Mouse (Mus musculus) kidney, adult 2 months (tissue): ENCODE measurements at regions not wholly inside any gene's neighbourhood (a gene's known extent, or its start where the extent isn't known, plus 50 kb on each side); places are given as distances from the start of the nearest gene placed in this dataset.

Experiments used
- DNase-seq: peaks from one replicate; pipeline ENCODE4 v3.0.0; 2021
- H3K27ac ChIP-seq: fragments of 200-500 bp; 2 replicates; pipeline ENCODE4 v1.5.1; 2012; ENCODE audit warnings: low read depth, low read length, control low read depth, inconsistent platforms; ENCODE audit not compliant: insufficient read depth
- H3K27me3 ChIP-seq: fragments of 200-500 bp; replicated peaks from 2 replicates; pipeline ENCODE4 v1.6.1; 2012; ENCODE audit warnings: mild to moderate bottlenecking, moderate library complexity, low read length, inconsistent platforms; ENCODE audit not compliant: control insufficient read depth, insufficient read depth
- H3K36me3 ChIP-seq: fragments of 200-500 bp; 2 replicates; pipeline ENCODE4 v1.6.1; 2012; ENCODE audit warnings: mild to moderate bottlenecking, moderate library complexity, low read length, inconsistent platforms; ENCODE audit not compliant: control insufficient read depth, insufficient read depth
- H3K4me1 ChIP-seq: fragments of 200-500 bp; 2 replicates; pipeline ENCODE4 v1.6.1; 2011; ENCODE audit warnings: low read length; ENCODE audit not compliant: control insufficient read depth, insufficient read depth
- H3K4me3 ChIP-seq: fragments of 200-500 bp; 2 replicates; pipeline ENCODE4 v1.5.1; 2011; ENCODE audit warnings: mild to moderate bottlenecking, low read depth, low read length, control low read depth; ENCODE audit not compliant: insufficient read depth
- CTCF ChIP-seq: fragments of 200-500 bp; conservative IDR thresholded peaks from 2 replicates; pipeline ENCODE4 v1.5.1; 2011; ENCODE audit warnings: low read depth, mild to moderate bottlenecking, control low read depth, low read length, moderate library complexity, mixed read lengths; ENCODE audit not compliant: insufficient read depth, insufficient read length
- POLR2A ChIP-seq: fragments of 200-500 bp; IDR thresholded peaks from one replicate; pipeline ENCODE4 v1.6.1; 2011; ENCODE audit warnings: low read depth, low read length, control low read depth
- WGBS: fragments of 180-500 bp; shearing (Covaris S2); methylation state at CpG from one replicate; pipeline ENCODE4 v1.1.7; 2018; 5-methylcytosine and 5-hydroxymethylcytosine counted together

DNA sequence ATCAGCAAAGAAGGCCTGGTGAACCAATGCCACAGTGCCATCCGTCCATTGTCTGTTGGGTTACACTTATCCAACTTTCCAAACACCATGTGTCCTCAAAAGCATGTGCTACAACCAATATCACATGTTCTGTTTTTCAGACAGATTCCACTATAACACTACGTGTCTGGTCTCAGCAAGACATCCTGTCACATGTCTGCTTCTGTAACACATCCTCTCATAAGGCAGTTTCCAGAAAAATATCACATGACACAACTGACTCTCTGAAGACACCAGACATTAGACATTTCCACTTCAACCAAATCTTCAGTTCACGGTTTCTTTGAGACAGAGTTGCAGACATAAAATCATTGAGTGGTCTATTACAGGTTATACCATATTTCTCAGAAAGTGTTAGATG is 1381.3 kb upstream of the Sel1l start:
- Histone ChIP-seq H3K36me3 (no peaks in the 10 kb centered on the region), H3K4me3 (no peak overlapping the region), H3K27ac (no peak overlapping the region), H3K4me1 (no peaks in the 10 kb centered on the region), H3K27me3 (no peaks in the 10 kb centered on the region)
- WGBS = 76% methylated on average over 3 of the region's 3 CpGs
- no peak for DNase-seq
- TF ChIP-seq POLR2A = no peak
- TF ChIP-seq CTCF = no peak

DNA sequence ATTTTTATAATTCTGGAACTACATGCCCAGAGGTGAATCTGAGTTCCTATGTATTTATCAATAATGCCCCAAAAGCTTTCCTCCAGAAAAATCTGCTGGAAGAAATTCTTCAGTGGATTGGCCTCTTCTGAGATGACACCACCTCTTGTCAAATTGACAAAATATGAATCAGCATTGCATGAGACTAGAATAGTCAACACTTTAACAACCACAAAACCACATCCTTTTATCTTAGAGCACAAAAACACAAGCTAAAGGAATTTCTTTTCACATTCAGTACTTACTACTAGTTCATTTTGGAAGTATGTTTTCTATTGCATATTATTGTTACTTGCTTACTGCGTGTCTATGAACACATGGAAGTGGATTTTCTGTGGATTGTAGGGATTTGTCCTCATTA is 1377.9 kb upstream of the Sel1l start:
- H3K4me1 ChIP-seq = no peaks in the 10 kb centered on the region
- no peaks in the 10 kb centered on the region for H3K36me3 ChIP-seq
- no peak overlapping the region for H3K27ac ChIP-seq
- no peak for DNase-seq
- TF ChIP-seq POLR2A (no peak), CTCF (no peak)
- no peaks in the 10 kb centered on the region for H3K27me3 ChIP-seq
- 98% methylated on average over 1 of the region's 1 CpGs for WGBS
- no peak overlapping the region for H3K4me3 ChIP-seq

DNA sequence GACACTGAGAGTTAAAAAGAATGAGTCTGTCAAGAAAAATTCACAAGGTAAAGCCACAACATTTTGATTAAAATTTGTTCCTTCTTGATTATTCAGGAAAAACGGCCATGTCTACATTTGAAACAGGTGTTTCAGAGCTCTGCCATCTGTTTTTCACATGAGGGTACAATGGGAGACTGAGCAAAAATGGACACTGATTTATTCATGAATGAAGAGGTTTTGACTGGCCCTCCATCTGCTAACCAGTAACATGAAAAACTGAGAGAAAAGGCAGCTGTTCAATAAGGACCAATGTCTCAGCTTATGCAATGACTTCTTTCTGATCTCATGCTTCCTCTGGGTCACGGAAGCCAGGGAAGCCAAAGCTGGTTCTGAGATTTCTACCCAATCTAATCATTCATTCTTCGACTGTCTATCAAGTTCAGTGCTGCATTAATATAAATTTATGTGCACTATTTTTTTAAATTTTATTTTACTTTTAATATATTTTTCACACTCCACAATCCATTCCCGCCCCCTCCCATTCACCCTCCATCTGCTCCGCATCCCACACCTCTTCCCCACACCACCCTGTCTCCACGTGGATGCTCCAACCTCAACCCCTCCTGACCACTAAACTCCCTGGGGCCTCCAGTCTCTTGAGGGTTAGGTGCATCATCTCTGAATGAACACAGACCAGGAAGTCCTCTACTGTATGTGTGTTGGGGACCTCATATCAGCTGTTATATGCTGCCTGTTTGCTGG is 1372.4 kb upstream of the Sel1l start:
- no peak for DNase-seq
- Histone ChIP-seq H3K4me3 (no peak overlapping the region), H3K4me1 (no peaks in the 10 kb centered on the region), H3K36me3 (no peaks in the 10 kb centered on the region), H3K27ac (no peak overlapping the region), H3K27me3 (no peaks in the 10 kb centered on the region)
- whole genome bisulfite sequencing = 78% methylated on average over 6 of the region's 6 CpGs
- TF ChIP-seq POLR2A = no peak

DNA sequence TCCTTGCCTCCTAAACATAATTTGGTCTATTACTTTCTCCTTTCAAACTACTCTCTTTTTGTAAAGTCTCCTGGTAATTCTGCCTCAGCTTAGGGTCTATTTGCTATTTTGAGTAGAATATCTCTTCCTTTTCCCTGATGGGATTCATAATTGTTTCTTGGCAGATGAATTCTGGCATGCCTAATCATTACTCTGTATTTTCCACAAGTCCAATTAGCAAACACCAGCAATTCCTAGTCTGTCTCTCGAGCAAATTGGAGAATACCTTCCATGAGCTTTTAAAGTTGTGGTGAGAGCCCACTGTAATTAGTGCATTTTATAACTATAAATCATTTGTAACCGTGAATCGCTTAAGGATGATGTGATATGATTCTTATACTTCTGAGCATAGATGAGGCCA is 1358.6 kb upstream of the Sel1l start:
- DNase-seq = no peak
- no peak for TF ChIP-seq POLR2A
- TF ChIP-seq CTCF = no peak
- H3K27ac ChIP-seq = no peak overlapping the region
- H3K4me3 ChIP-seq = no peak overlapping the region
- no peaks in the 10 kb centered on the region for H3K27me3 ChIP-seq
- no peaks in the 10 kb centered on the region for H3K4me1 ChIP-seq
- 86% methylated on average over 3 of the region's 3 CpGs for WGBS
- H3K36me3 ChIP-seq = no peaks in the 10 kb centered on the region

DNA sequence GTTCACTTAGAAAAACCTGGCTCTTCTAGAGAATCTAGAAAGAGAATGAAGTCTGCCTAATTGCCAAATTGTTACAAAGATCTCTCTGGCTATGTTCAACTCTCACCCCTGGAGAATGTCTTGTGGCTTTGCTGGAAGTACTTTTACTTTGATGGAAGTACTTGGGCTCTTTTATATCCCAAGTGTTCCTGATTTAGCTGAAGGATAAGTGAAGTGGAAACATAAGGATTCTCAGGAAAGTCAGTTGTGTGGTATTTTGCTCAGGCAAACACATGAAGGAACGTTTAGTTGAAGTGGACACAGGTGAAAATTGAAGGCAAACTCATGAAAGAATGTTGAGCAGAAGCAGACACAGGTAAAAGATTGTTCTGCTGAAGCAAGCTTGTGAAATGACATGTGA is 1340.0 kb upstream of the Sel1l start:
- Histone ChIP-seq H3K27ac (no peak overlapping the region), H3K4me3 (no peak overlapping the region), H3K27me3 (no peaks in the 10 kb centered on the region), H3K36me3 (no peaks in the 10 kb centered on the region; the same call in 1 of the 2 replicates), H3K4me1 (no peaks in the 10 kb centered on the region)
- 68% methylated on average over 1 of the region's 1 CpGs for WGBS
- TF ChIP-seq POLR2A (no peak), CTCF (no peak)
- no peak for DNase-seq

DNA sequence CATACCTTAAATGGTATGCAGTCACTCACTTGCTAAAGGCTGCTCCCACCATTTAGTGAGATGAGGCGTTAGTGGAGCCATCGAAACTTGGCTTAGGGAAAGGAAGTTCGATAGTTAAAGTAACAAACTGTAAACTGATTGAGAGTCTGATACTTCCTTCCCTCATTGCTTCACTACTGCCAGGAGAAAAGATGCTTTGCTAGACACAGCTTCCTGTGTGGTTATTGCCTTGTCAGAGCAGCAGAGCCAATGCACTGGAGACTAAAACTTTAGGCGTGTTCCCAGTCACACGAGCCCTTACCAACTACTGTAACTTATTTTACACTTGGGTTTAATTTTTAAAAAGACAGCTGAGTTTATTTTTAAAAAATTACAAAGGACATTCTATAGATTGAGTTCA is 1324.8 kb upstream of the Sel1l start:
- TF ChIP-seq CTCF (no peak), POLR2A (no peak)
- 66% methylated on average over 5 of the region's 5 CpGs for WGBS
- no peaks in the 10 kb centered on the region for H3K27me3 ChIP-seq
- H3K4me1 ChIP-seq = no peaks in the 10 kb centered on the region
- H3K27ac ChIP-seq = no peak overlapping the region
- no peak for DNase-seq
- H3K4me3 ChIP-seq = no peak overlapping the region
- H3K36me3 ChIP-seq = no peaks in the 10 kb centered on the region

DNA sequence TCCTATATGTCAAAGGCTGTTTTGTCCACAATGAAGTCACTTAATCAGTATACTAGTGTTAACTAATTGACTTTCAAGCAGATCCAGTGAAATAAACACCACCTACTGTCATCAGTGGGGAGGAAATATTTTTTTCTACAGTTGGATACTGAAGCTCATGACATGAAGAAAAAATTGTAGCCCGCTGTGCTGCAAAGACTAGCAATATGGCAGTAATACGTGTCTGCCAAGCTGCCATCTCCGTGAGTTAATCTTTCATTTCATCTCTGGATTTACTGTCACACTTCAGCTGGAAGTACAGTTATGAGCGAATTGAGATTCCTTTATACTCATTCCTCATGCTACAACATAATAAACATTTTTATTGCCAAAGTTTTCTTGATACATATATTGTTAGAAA is 1311.3 kb upstream of the Sel1l start:
- WGBS = 89% methylated on average over 4 of the region's 4 CpGs
- Histone ChIP-seq H3K27me3 (no peaks in the 10 kb centered on the region), H3K27ac (no peak overlapping the region), H3K36me3 (no peaks in the 10 kb centered on the region), H3K4me1 (no peaks in the 10 kb centered on the region), H3K4me3 (no peak overlapping the region)
- TF ChIP-seq CTCF (no peak), POLR2A (no peak)
- DNase-seq = no peak
